Mouse (Mus musculus) embryonic facial prominence, embryonic 15.5 days (tissue): Measurements from ENCODE around the gene Tamm41. TPM values are rescaled to one million over a fixed set of nuclear protein-coding genes. Genes with fewer than 3 reads are reported as not detected.

Experiments
- ATAC-seq: fragments of 200-750 bp; cut with Nextera tagmentation; 2 replicates; pipeline ENCODE4 v1.8.0; 2017; ENCODE audit warnings: low read depth, moderate TSS enrichment; ENCODE audit not compliant: insufficient number of reproducible peaks, low FRiP score, low TSS enrichment
- H3K27ac ChIP-seq: fragments of 300-500 bp; sonication (generic); replicated peaks from 2 replicates; pipeline ENCODE4 v1.5.1; 2015; ENCODE audit warnings: mild to moderate bottlenecking, inconsistent platforms
- H3K27me3 ChIP-seq: fragments of 300-500 bp; sonication (generic); 2 replicates; pipeline ENCODE4 v1.6.1; 2015; ENCODE audit warnings: inconsistent platforms
- H3K36me3 ChIP-seq: fragments of 300-500 bp; sonication (generic); 2 replicates; pipeline ENCODE4 v1.6.1; 2015; ENCODE audit warnings: mild to moderate bottlenecking, inconsistent platforms
- H3K4me1 ChIP-seq: fragments of 300-500 bp; sonication (generic); 2 replicates; pipeline ENCODE4 v1.6.1; 2015; ENCODE audit warnings: inconsistent platforms
- H3K4me2 ChIP-seq: fragments of 300-500 bp; sonication (generic); replicated peaks from 2 replicates; pipeline ENCODE4 v1.6.1; 2015; ENCODE audit warnings: mild to moderate bottlenecking, inconsistent platforms
- H3K4me3 ChIP-seq: fragments of 300-500 bp; sonication (generic); replicated peaks from 2 replicates; pipeline ENCODE4 v1.5.1; 2015; ENCODE audit warnings: mild to moderate bottlenecking, inconsistent platforms
- H3K9ac ChIP-seq: fragments of 300-500 bp; sonication (generic); 2 replicates; pipeline ENCODE4 v1.6.1; 2015; ENCODE audit warnings: inconsistent platforms
- H3K9me3 ChIP-seq: fragments of 300-500 bp; sonication (generic); replicated peaks from 2 replicates; pipeline ENCODE4 v1.6.1; 2016; ENCODE audit warnings: inconsistent platforms
- WGBS: fragments of 180-500 bp; shearing (Covaris S2); methylation state at CpG from one replicate; pipeline ENCODE4 v1.1.7; 2015; 5-methylcytosine and 5-hydroxymethylcytosine counted together
- polyA plus RNA-seq: library from polyadenylated mRNA; unstranded; fragments of >200 nt; fragmentation: Nextera tagmentation; extraction: Ambion mirVana; gene quantifications from 2 replicates; pipeline ENCODE4 v1.2.1, GENCODE M21; 2015

Gene Tamm41
- polyA plus RNA-seq, 1 experiment from 2014 or later = 54.7 TPM

DNA sequence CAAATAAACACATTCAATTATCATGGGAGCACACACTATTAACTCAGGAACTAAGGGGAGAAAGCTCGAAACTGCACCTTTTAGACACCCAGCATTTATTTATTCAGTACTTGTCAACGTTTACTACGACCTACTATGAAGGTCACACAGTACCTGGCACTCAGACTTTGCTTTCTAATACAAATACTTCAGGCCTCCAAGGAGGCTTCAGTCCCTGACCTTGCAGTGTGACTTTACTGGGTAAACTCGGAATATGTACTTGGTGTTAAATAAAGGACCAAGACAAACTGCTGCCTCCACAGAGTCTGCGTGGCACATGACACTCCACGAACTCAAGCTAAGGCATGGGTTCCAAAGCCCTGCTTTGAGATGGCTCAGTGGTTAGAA, 78.7 kb downstream of the Tamm41 start:
- no peaks in the 10 kb centered on the region for H3K27me3 ChIP-seq
- H3K4me1 ChIP-seq = peaks cover 6% of the 10 kb centered on the region; the same call in 1 of the 2 replicates
- H3K4me2 ChIP-seq = no peak overlapping the region
- H3K9me3 ChIP-seq = no peaks in the 10 kb centered on the region
- ATAC-seq = no peak
- WGBS = 88% methylated on average over 6 of the region's 6 CpGs
- no peak overlapping the region for H3K9ac ChIP-seq
- no peaks in the 10 kb centered on the region for H3K36me3 ChIP-seq
- no peak overlapping the region for H3K27ac ChIP-seq
- H3K4me3 ChIP-seq = no peak overlapping the region

DNA sequence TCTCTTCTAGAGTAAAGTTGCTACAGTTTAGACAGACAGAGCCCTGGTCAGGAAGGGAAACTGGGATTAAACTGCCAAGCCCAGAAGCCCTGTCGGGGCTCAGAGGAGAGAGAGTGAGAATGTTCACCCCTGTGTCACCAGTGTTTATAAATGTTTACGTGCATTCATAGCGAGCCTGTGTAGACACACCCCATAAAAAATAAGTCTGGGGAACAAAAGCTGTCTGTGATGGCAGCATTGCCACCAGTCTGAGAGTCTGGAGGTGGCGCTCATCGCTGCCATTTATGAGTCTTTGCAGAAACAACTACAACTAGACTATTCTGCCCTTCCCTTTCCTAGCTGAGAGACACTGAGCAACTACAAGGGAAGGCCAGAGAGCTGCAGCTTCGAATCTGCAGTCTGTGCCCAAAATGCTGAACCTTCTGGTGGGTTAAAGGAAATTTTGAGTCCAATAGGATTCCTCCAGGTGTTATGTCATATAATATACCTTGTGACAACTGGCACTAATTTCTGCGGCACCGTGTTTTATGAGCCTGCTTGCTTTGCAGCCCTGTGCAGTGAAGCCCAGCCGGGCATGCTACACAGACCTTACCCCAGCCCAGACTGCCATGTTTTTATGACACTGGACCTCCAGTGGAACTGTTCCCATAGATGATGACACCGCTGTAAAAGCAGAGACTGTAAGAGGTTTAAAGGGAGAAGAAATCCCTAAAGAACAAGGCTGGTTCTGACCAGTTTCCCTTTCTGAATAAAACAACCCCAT, 79.2 kb downstream of the Tamm41 start:
- ATAC-seq = no peak
- Histone ChIP-seq H3K4me3 (no peak overlapping the region), H3K4me1 (0 out of 2 replicates have a peak, but pooled peaks cover under 1% of the 10 kb centered on the region), H3K27me3 (no peaks in the 10 kb centered on the region), H3K9ac (no peak overlapping the region), H3K9me3 (no peaks in the 10 kb centered on the region), H3K27ac (no peak overlapping the region), H3K4me2 (no peak overlapping the region), H3K36me3 (no peaks in the 10 kb centered on the region)
- WGBS = 70% methylated on average over 10 of the region's 10 CpGs

DNA sequence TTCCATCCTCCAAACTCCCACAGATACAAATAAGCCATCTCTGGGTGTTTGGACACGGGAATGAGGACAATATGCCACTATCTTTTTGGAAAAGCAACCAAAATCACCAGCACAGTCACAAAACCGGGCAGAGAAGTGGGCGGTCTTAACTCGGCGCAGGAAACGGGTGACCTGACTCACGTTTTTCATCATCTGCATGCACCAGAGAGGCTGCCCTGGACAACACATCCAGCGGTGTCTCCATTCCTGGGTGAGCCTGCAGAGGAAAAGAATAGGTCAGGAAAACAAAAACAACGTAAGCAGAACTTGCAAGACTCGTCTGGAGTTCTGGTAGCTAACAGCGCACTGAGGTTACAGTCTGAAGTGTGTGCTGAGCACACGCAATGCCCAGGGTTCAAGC, 79.9 kb downstream of the Tamm41 start:
- Histone ChIP-seq H3K4me1 (no peaks in the 10 kb centered on the region), H3K27ac (no peak overlapping the region), H3K4me2 (no peak overlapping the region), H3K4me3 (no peak overlapping the region), H3K36me3 (no peaks in the 10 kb centered on the region), H3K27me3 (no peaks in the 10 kb centered on the region), H3K9me3 (no peaks in the 10 kb centered on the region), H3K9ac (no peak overlapping the region)
- no peak for ATAC-seq
- 73% methylated on average over 12 of the region's 12 CpGs for WGBS

DNA sequence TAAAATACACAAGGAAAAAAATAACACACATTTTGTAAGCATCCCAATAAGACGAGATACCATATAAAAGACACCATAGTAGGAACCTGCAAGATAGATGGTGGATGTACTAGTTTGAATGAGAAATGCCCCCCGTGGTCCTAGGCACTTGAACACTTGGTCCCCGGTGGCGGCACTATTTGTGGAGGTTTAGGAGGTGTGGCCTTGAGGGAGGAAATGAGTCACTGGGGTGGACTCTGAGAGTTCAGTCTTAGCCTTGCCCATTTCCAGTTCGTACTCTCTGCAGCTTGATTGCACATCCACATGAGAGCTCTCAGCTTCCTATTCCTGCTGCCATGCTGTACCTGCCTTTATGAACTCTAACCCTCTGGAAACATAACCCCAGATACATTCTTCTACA, 83.2 kb downstream of the Tamm41 start:
- no peaks in the 10 kb centered on the region for H3K27me3 ChIP-seq
- WGBS = 80% methylated on average over 5 of the region's 5 CpGs
- H3K4me1 ChIP-seq = no peaks in the 10 kb centered on the region
- H3K4me3 ChIP-seq = no peak overlapping the region
- no peak overlapping the region for H3K9ac ChIP-seq
- H3K36me3 ChIP-seq = no peaks in the 10 kb centered on the region
- no peak overlapping the region for H3K27ac ChIP-seq
- H3K4me2 ChIP-seq = no peak overlapping the region
- H3K9me3 ChIP-seq = no peaks in the 10 kb centered on the region
- no peak for ATAC-seq

Other genes with a start within 250 kb of the Tamm41 start
- 141 and 143 TPM in 2 replicates for gene Vgll4, start 67.9 kb downstream of the Tamm41 start, polyA plus RNA-seq
- gene Syn2, start 97.0 kb upstream of the Tamm41 start, polyA plus RNA-seq = 3.3 and 3.8 TPM in 2 replicates
- gene Gm17482, start 189.5 kb upstream of the Tamm41 start, polyA plus RNA-seq = not detected in 2 replicates
- 0.88 and 1.2 TPM in 2 replicates for gene Timp4, start 214.3 kb upstream of the Tamm41 start, polyA plus RNA-seq